Mouse (Mus musculus) small intestine, adult 2 months (tissue): ENCODE data around the gene Ubxn10. TPM values are rescaled to one million over a fixed set of nuclear protein-coding genes. Genes with fewer than 3 reads are reported as not detected.
A peak's percentile ranks its signal among the peaks of the same experiment; 100 is the strongest.

Experiments
- H3K27ac ChIP-seq: fragments of 200-500 bp; 2 replicates; pipeline ENCODE4 v1.5.1; 2012; ENCODE audit warnings: low read depth, low read length, control low read depth, inconsistent platforms; ENCODE audit not compliant: insufficient read depth
- H3K27me3 ChIP-seq: fragments of 200-500 bp; 2 replicates; pipeline ENCODE4 v1.6.1; 2012; ENCODE audit warnings: mild to moderate bottlenecking, moderate library complexity, low read length, inconsistent platforms; ENCODE audit not compliant: control insufficient read depth, insufficient read depth
- H3K36me3 ChIP-seq: fragments of 200-500 bp; 2 replicates; pipeline ENCODE4 v1.6.1; 2012; ENCODE audit warnings: mild to moderate bottlenecking, low read length, control low read depth, inconsistent platforms; ENCODE audit not compliant: control insufficient read depth, insufficient read depth
- H3K4me1 ChIP-seq: fragments of 200-500 bp; 2 replicates; pipeline ENCODE4 v1.6.1; 2012; ENCODE audit warnings: low read length, inconsistent platforms, mixed read lengths; ENCODE audit not compliant: control insufficient read depth, insufficient read depth, insufficient read length
- H3K4me3 ChIP-seq: fragments of 200-500 bp; 2 replicates; pipeline ENCODE4 v1.5.1; 2012; ENCODE audit warnings: low read depth, mild to moderate bottlenecking, control low read depth, inconsistent platforms, low read length, moderate library complexity
- CTCF ChIP-seq: fragments of 200-500 bp; IDR thresholded peaks from 2 replicates; pipeline ENCODE4 v1.5.1; 2012; ENCODE audit warnings: low read depth, mild to moderate bottlenecking, control low read depth, inconsistent platforms, low read length, moderate library complexity, mixed read lengths; ENCODE audit not compliant: insufficient replicate concordance, insufficient read length; ENCODE audit errors: extremely low read depth
- POLR2A ChIP-seq: fragments of 200-500 bp; IDR thresholded peaks from 2 replicates; pipeline ENCODE4 v1.6.1; 2012; ENCODE audit warnings: low read depth, mild to moderate bottlenecking, control low read depth, inconsistent platforms, low read length, moderate library complexity
- WGBS: fragments of 180-500 bp; shearing (Covaris S2); methylation state at CpG from one replicate; pipeline ENCODE4 v1.1.7; 2018; 5-methylcytosine and 5-hydroxymethylcytosine counted together
- polyA plus RNA-seq: library from polyadenylated mRNA; depleted of rRNA; stranded (reverse); fragments of >200 nt; gene quantifications from 2 replicates; pipeline ENCODE4 v1.2.3, GENCODE M21; 2012; rRNA removed

Gene Ubxn10
- polyA plus RNA-seq, result 0.96 and 1.2 TPM in 2 replicates

- no peaks in the 10 kb centered on the region for H3K36me3 ChIP-seq
- TF ChIP-seq CTCF (no peak), POLR2A (no peak)
- H3K4me3 ChIP-seq, result no peak within 1 kb of the TSS
- peaks cover 16% of the 10 kb centered on the region for H3K4me1 ChIP-seq
- H3K27ac ChIP-seq, result peak within 1 kb of the TSS; percentile 69
- WGBS, result 21% methylated on average over 7 of the region's 7 CpGs
- H3K27me3 ChIP-seq, result no peaks in the 10 kb centered on the region
Measured at GRCm38 (mm10) chr4:138737031-138737430, at the start of gene Ubxn10. Gene Ubxn10, minus strand, starts transcription at chr4:138737167.

- peaks cover 4% of the 10 kb centered on the region; the same call in 1 of the 2 replicates for H3K4me1 ChIP-seq
- TF ChIP-seq CTCF (no peak), POLR2A (no peak)
- no peak overlapping the region for H3K27ac ChIP-seq
- H3K27me3 ChIP-seq, result no peaks in the 10 kb centered on the region
- WGBS, result 51% methylated on average over 4 of the region's 4 CpGs
- H3K36me3 ChIP-seq, result no peaks in the 10 kb centered on the region
- no peak overlapping the region for H3K4me3 ChIP-seq
Measured at GRCm38 (mm10) chr4:138786141-138786540, 49.2 kb upstream of the Ubxn10 start.

- WGBS, result 43% methylated on average over 4 of the region's 4 CpGs
- TF ChIP-seq POLR2A (no peak), CTCF (no peak)
- H3K27ac ChIP-seq, result no peak overlapping the region
Measured at GRCm38 (mm10) chr4:138785721-138786120, 48.8 kb upstream of the Ubxn10 start.

GRCm38 (mm10) chr4:138782098-138782497 is 45.1 kb upstream of the Ubxn10 start:
- Histone ChIP-seq H3K4me3 (no peak overlapping the region), H3K4me1 (no peaks in the 10 kb centered on the region; the same call in 1 of the 2 replicates), H3K27me3 (no peaks in the 10 kb centered on the region), H3K36me3 (no peaks in the 10 kb centered on the region), H3K27ac (no peak overlapping the region)
- TF ChIP-seq POLR2A, result no peak
- TF ChIP-seq CTCF, result no peak
- WGBS, result 84% methylated on average over 6 of the region's 6 CpGs

More at GRCm38 (mm10) chr4:138785721-138786120, 48.8 kb upstream of the Ubxn10 start:
- Histone ChIP-seq H3K4me3 (no peak overlapping the region), H3K36me3 (no peaks in the 10 kb centered on the region), H3K27me3 (no peaks in the 10 kb centered on the region), H3K4me1 (peaks cover 1% of the 10 kb centered on the region; the same call in 1 of the 2 replicates)

- Histone ChIP-seq H3K4me1 (no peaks in the 10 kb centered on the region; the same call in 1 of the 2 replicates), H3K27ac (no peak overlapping the region), H3K4me3 (no peak overlapping the region), H3K27me3 (no peaks in the 10 kb centered on the region), H3K36me3 (no peaks in the 10 kb centered on the region)
- TF ChIP-seq POLR2A (no peak), CTCF (no peak)
- WGBS, result 81% methylated on average over 5 of the region's 5 CpGs
Measured at GRCm38 (mm10) chr4:138780300-138780699, 43.3 kb upstream of the Ubxn10 start.

- H3K27me3 ChIP-seq, result no peaks in the 10 kb centered on the region
- WGBS, result 31% methylated on average over 20 of the region's 20 CpGs
- H3K4me3 ChIP-seq, result no peak overlapping the region
- no peak overlapping the region for H3K27ac ChIP-seq
- peaks cover 2% of the 10 kb centered on the region; the same call in 1 of the 2 replicates for H3K4me1 ChIP-seq
- no peaks in the 10 kb centered on the region for H3K36me3 ChIP-seq
- no peak for TF ChIP-seq POLR2A
- no peak for TF ChIP-seq CTCF
Measured at GRCm38 (mm10) chr4:138777417-138778407, 40.7 kb upstream of the Ubxn10 start.

GRCm38 (mm10) chr4:138775435-138775834 is 38.5 kb upstream of the Ubxn10 start, which contains the start of gene Pla2g2d:
Gene Pla2g2d, plus strand, starts transcription at chr4:138775735.
- H3K4me3 ChIP-seq, result no peak within 1 kb of the TSS
- TF ChIP-seq CTCF (no peak), POLR2A (no peak)
- 84% methylated on average over 6 of the region's 6 CpGs for WGBS
- H3K4me1 ChIP-seq, result peaks cover 11% of the 10 kb centered on the region; the same call in 1 of the 2 replicates
- no peaks in the 10 kb centered on the region for H3K36me3 ChIP-seq
- no peak within 1 kb of the TSS for H3K27ac ChIP-seq
- H3K27me3 ChIP-seq, result no peaks in the 10 kb centered on the region
